Comparison of ENCODE assay signal across 30 mouse cellular contexts in genomic region chr13:80957419-80958139, GRCm38 (mm10).
DNase-seq lines count a peak whose midpoint lies in the region; ATAC-seq and TF ChIP-seq lines count a peak whose summit lies in the region.
"Had no signal": no experiment of that assay in that cellular context is flagged by ENCODE, and none has a peak within 500 bp of the region (broad histone marks: within the 10 kb centered on the region; RNA-seq: fewer than 3 reads in every experiment).

No protein-coding gene starts in this region.

- H3K36me3 ChIP-seq in forebrain, embryonic 16.5 days (ENCODE audit: control insufficient read depth, insufficient read depth), result no peaks in the 10 kb centered on the region
- no peaks in the 10 kb centered on the region for H3K36me3 ChIP-seq in forebrain, embryonic 15.5 days
- H3K36me3 ChIP-seq in intestine, postnatal 0 days (ENCODE audit: control insufficient read depth, insufficient read depth), result no peaks in the 10 kb centered on the region
- no peaks in the 10 kb centered on the region for H3K36me3 ChIP-seq in kidney, adult 2 months (ENCODE audit: control insufficient read depth, insufficient read depth, low read length)
- H3K36me3 ChIP-seq: embryonic facial prominence, embryonic 10.5 days; embryonic facial prominence, embryonic 15.5 days; forebrain, embryonic 12.5 days; hindbrain, embryonic 13.5 days; limb, embryonic 12.5 days; midbrain, embryonic 15.5 days; neural tube, embryonic 15.5 days had no signal

- TF ChIP-seq CTCF in layer of hippocampus, adult 2 months (conservative IDR thresholded peaks at IDR 0.05), result no peak
- no peak for TF ChIP-seq CTCF in intestine, postnatal 0 days (IDR thresholded peaks at IDR 0.05; ENCODE audit: low read depth)
- TF ChIP-seq CTCF in kidney, adult 2 months (conservative IDR thresholded peaks at IDR 0.05; ENCODE audit: insufficient read depth, insufficient read length, low read depth, low read length), result no peak

- H3K4me1 ChIP-seq in forebrain, embryonic 16.5 days (replicated peaks; ENCODE audit: control insufficient read depth, insufficient read depth, low read length), result peaks cover 7% of the 10 kb centered on the region; the same call in 1 of the 2 replicates
- peaks cover 10% of the 10 kb centered on the region; the same call in 1 of the 2 replicates for H3K4me1 ChIP-seq in forebrain, embryonic 15.5 days
- H3K4me1 ChIP-seq in intestine, postnatal 0 days (replicated peaks; ENCODE audit: control insufficient read depth, insufficient read depth, low read length), result no peaks in the 10 kb centered on the region
- peaks cover 4% of the 10 kb centered on the region; the same call in 1 of the 2 replicates for H3K4me1 ChIP-seq in kidney, adult 2 months (ENCODE audit: control insufficient read depth, insufficient read depth, low read length)
- H3K4me1 ChIP-seq: hindbrain, embryonic 13.5 days; midbrain, embryonic 15.5 days had no signal

- no peaks in the 10 kb centered on the region for H3K9me3 ChIP-seq in forebrain, embryonic 16.5 days (ENCODE audit: control insufficient read depth, low read length)
- H3K9me3 ChIP-seq in forebrain, embryonic 15.5 days, result no peaks in the 10 kb centered on the region
- H3K9me3 ChIP-seq in intestine, postnatal 0 days (ENCODE audit: control insufficient read depth), result no peaks in the 10 kb centered on the region
- H3K9me3 ChIP-seq: embryonic facial prominence, embryonic 10.5 days; embryonic facial prominence, embryonic 15.5 days; forebrain, embryonic 12.5 days; hindbrain, embryonic 13.5 days; limb, embryonic 12.5 days; midbrain, embryonic 15.5 days; neural tube, embryonic 15.5 days had no signal

- no peak for DNase-seq in layer of hippocampus, adult 2 months (ENCODE audit: low spot score in 2 of 2)
- DNase-seq in layer of hippocampus, adult 18-20 months (ENCODE audit: low spot score in 2 of 2), result no peak
- no peak for DNase-seq in kidney, adult 2 months
- no peak for DNase-seq in liver
- DNase-seq: adrenal gland, adult 2 months; adrenal gland, postnatal 36 days; cerebellum, adult 8-10 months; cerebellum, postnatal 25 days; gastrocnemius, postnatal 25 days; heart, adult 18-20 months; heart, postnatal 4 days; kidney, adult 8-10 months; kidney, postnatal 10 days; retina, postnatal 1 day; right cerebral cortex, postnatal 14 days; thymus, adult 18-20 months; thymus, postnatal 25 days had no signal

- no peaks in the 10 kb centered on the region for H3K27me3 ChIP-seq in forebrain, embryonic 16.5 days (replicated peaks; ENCODE audit: control insufficient read depth, insufficient read depth, low read length)
- no peaks in the 10 kb centered on the region for H3K27me3 ChIP-seq in forebrain, embryonic 15.5 days
- no peaks in the 10 kb centered on the region for H3K27me3 ChIP-seq in intestine, postnatal 0 days (replicated peaks; ENCODE audit: control insufficient read depth, insufficient read depth, low read length)
- no peaks in the 10 kb centered on the region for H3K27me3 ChIP-seq in kidney, adult 2 months (replicated peaks; ENCODE audit: control insufficient read depth, insufficient read depth, low read length)
- H3K27me3 ChIP-seq: embryonic facial prominence, embryonic 15.5 days; forebrain, embryonic 12.5 days; hindbrain, embryonic 13.5 days; limb, embryonic 12.5 days; midbrain, embryonic 15.5 days; neural tube, embryonic 15.5 days had no signal

- H3K27ac ChIP-seq in forebrain, embryonic 16.5 days (ENCODE audit: low read length), result no peak overlapping the region
- no peak overlapping the region for H3K27ac ChIP-seq in forebrain, embryonic 15.5 days (replicated peaks)
- peak overlapping the region; percentile 12; the same call in 1 of the 2 replicates for H3K27ac ChIP-seq in layer of hippocampus, adult 2 months
- H3K27ac ChIP-seq in intestine, postnatal 0 days (ENCODE audit: low read depth, low read length), result no peak overlapping the region
- H3K27ac ChIP-seq in kidney, adult 2 months (ENCODE audit: insufficient read depth, low read depth, low read length), result no peak overlapping the region
- H3K27ac ChIP-seq: embryonic facial prominence, embryonic 10.5 days; embryonic facial prominence, embryonic 15.5 days; forebrain, embryonic 12.5 days; hindbrain, embryonic 13.5 days; limb, embryonic 12.5 days; macrophage; midbrain, embryonic 15.5 days; neural tube, embryonic 15.5 days had no signal

- H3K4me3 ChIP-seq in forebrain, embryonic 16.5 days (replicated peaks; ENCODE audit: low read length), result no peak overlapping the region
- H3K4me3 ChIP-seq in forebrain, embryonic 15.5 days, result no peak overlapping the region
- H3K4me3 ChIP-seq in layer of hippocampus, adult 2 months, result no peak overlapping the region
- H3K4me3 ChIP-seq in intestine, postnatal 0 days (ENCODE audit: low read depth, low read length), result no peak overlapping the region
- no peak overlapping the region for H3K4me3 ChIP-seq in kidney, adult 2 months (ENCODE audit: insufficient read depth, low read depth, low read length)
- H3K4me3 ChIP-seq: embryonic facial prominence, embryonic 10.5 days; embryonic facial prominence, embryonic 15.5 days; forebrain, embryonic 12.5 days; hindbrain, embryonic 13.5 days; limb, embryonic 12.5 days; midbrain, embryonic 15.5 days; neural tube, embryonic 15.5 days had no signal

- peak; percentile 50; the same call in 1 of the 2 replicates for ATAC-seq in forebrain, embryonic 16.5 days
- no peak for ATAC-seq in forebrain, embryonic 15.5 days (replicated peaks)
- peak; percentile 76 for ATAC-seq in intestine, postnatal 0 days
- ATAC-seq: midbrain, embryonic 15.5 days had no signal

- no peak overlapping the region for H3K9ac ChIP-seq in forebrain, embryonic 16.5 days (replicated peaks; ENCODE audit: low read depth, low read length)
- no peak overlapping the region for H3K9ac ChIP-seq in forebrain, embryonic 15.5 days (replicated peaks)
- no peak overlapping the region for H3K9ac ChIP-seq in intestine, postnatal 0 days (ENCODE audit: low read depth, low read length)
- H3K9ac ChIP-seq: embryonic facial prominence, embryonic 15.5 days; forebrain, embryonic 12.5 days; hindbrain, embryonic 13.5 days; limb, embryonic 12.5 days; midbrain, embryonic 15.5 days; neural tube, embryonic 15.5 days had no signal

- WGBS in forebrain, embryonic 16.5 days, result 47% methylated on average over 6 of the region's 6 CpGs
- WGBS in forebrain, embryonic 15.5 days, result 51% methylated on average over 6 of the region's 6 CpGs
- 67% methylated on average over 6 of the region's 6 CpGs for WGBS in intestine, postnatal 0 days
- WGBS in kidney, adult 2 months, result 94% methylated on average over 6 of the region's 6 CpGs

- no peak overlapping the region for H3K4me2 ChIP-seq in forebrain, embryonic 16.5 days (ENCODE audit: low read length)
- no peak overlapping the region for H3K4me2 ChIP-seq in forebrain, embryonic 15.5 days (replicated peaks)
- no peak overlapping the region for H3K4me2 ChIP-seq in intestine, postnatal 0 days (replicated peaks; ENCODE audit: low read depth)
- H3K4me2 ChIP-seq: embryonic facial prominence, embryonic 15.5 days; forebrain, embryonic 12.5 days; heart, embryonic 11.5 days; hindbrain, embryonic 13.5 days; limb, embryonic 12.5 days; liver, embryonic 11.5 days; midbrain, embryonic 15.5 days; neural tube, embryonic 15.5 days had no signal

- no peak for TF ChIP-seq POLR2A in kidney, adult 2 months (IDR thresholded peaks at IDR 0.05; ENCODE audit: low read depth, low read length)
